Comparison of ENCODE assay signal across 14 mouse cellular contexts in the genomic region with DNA sequence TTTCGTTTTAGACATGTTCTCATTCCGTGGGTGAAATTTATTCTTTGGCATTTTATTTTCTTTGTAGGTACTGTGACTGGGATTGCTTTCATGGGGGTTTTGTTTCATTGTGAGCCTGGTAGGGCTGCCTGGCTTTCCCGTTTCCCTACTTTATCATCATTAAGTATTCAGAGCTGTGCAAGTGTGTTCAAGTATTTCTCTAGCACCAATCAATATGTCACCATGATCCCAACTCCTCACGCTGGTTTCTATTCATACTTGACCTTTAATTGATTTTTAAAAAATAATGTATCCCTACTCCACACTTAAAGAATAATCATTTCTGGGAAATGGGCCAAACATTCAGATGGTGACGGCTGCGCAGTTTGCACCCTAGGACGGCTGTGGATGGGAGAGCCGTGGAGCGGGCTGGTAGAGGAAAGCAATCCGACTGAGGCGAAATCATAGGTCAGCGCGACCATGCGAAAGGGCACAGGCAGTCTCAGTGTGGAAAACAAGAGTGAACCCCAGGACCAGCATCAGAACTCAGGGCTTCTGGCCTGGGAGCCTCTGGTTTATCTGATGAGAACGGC.
DNase-seq lines count a peak whose midpoint lies in the region; ATAC-seq and TF ChIP-seq lines count a peak whose summit lies in the region.
"Had no signal": no experiment of that assay in that cellular context is flagged by ENCODE, and none has a peak within 500 bp of the region (broad histone marks: within the 10 kb centered on the region; RNA-seq: fewer than 3 reads in every experiment).

No protein-coding gene starts in this region.

- no peaks in the 10 kb centered on the region for H3K9me3 ChIP-seq in forebrain, embryonic 12.5 days
- no peaks in the 10 kb centered on the region for H3K9me3 ChIP-seq in forebrain, embryonic 11.5 days (ENCODE audit: control insufficient read depth, low read length)
- H3K9me3 ChIP-seq in lung, embryonic 14.5 days (ENCODE audit: low read depth, low read length) = no peaks in the 10 kb centered on the region
- no peaks in the 10 kb centered on the region for H3K9me3 ChIP-seq in forebrain, postnatal 0 days (ENCODE audit: low read length)

- H3K4me1 ChIP-seq in forebrain, embryonic 12.5 days = peaks cover 21% of the 10 kb centered on the region
- H3K4me1 ChIP-seq in forebrain, embryonic 11.5 days (replicated peaks; ENCODE audit: control insufficient read depth, insufficient read depth, low read length) = peaks cover 10% of the 10 kb centered on the region; the same call in 1 of the 2 replicates
- peaks cover 12% of the 10 kb centered on the region for H3K4me1 ChIP-seq in lung, embryonic 14.5 days (ENCODE audit: insufficient read depth)
- peaks cover 16% of the 10 kb centered on the region for H3K4me1 ChIP-seq in forebrain, postnatal 0 days (ENCODE audit: insufficient read depth)

- H3K36me3 ChIP-seq in forebrain, embryonic 12.5 days (replicated peaks) = no peaks in the 10 kb centered on the region
- H3K36me3 ChIP-seq in forebrain, embryonic 11.5 days (ENCODE audit: control insufficient read depth, insufficient read depth, low read length) = no peaks in the 10 kb centered on the region
- H3K36me3 ChIP-seq in lung, embryonic 14.5 days (ENCODE audit: insufficient read depth) = no peaks in the 10 kb centered on the region
- H3K36me3 ChIP-seq in forebrain, postnatal 0 days (ENCODE audit: insufficient read depth) = no peaks in the 10 kb centered on the region

- H3K4me3 ChIP-seq in forebrain, embryonic 12.5 days (replicated peaks) = no peak overlapping the region
- no peak overlapping the region for H3K4me3 ChIP-seq in forebrain, embryonic 11.5 days (ENCODE audit: low read depth, low read length)
- no peak overlapping the region for H3K4me3 ChIP-seq in lung, embryonic 14.5 days (ENCODE audit: low read depth, low read length)
- no peak overlapping the region for H3K4me3 ChIP-seq in forebrain, postnatal 0 days (ENCODE audit: low read depth, low read length)

- no peak for DNase-seq in forebrain, embryonic 11.5 days (ENCODE audit: low spot score)
- peak; percentile 64 for DNase-seq in lung, embryonic 14.5 days
- no peak for DNase-seq in lung, postnatal 25 days (ENCODE audit: low spot score)
- peak; percentile 65 for DNase-seq in forebrain, postnatal 0 days
- DNase-seq in embryo, embryonic 10 days (ENCODE audit: low spot score) = no peak
- no peak for DNase-seq in adrenal gland, postnatal 10 days
- DNase-seq: cerebellum, postnatal 36 days; gastrocnemius, postnatal 36 days; kidney, adult 18-20 months; kidney, postnatal 36 days had no signal

- peak; percentile 44; the same call in 1 of the 2 replicates for ATAC-seq in forebrain, embryonic 12.5 days (ENCODE audit: low FRiP score)
- no peak for ATAC-seq in forebrain, embryonic 11.5 days (replicated peaks; ENCODE audit: low FRiP score)
- ATAC-seq in lung, embryonic 14.5 days (ENCODE audit: insufficient read depth) = no peak
- ATAC-seq in forebrain, postnatal 0 days = peak; percentile 80
- 0 out of 2 replicates have a peak, but pooled peaks have one; percentile 25 for ATAC-seq in megakaryocyte-erythroid progenitor cell, adult 5-6 weeks (replicated peaks; ENCODE audit: low FRiP score, low TSS enrichment, poor library complexity, severe bottlenecking)
- ATAC-seq: activated CD4-positive, CD25-positive, alpha-beta regulatory T cell, adult 4 months had no signal

- TF ChIP-seq CTCF in lung, embryonic 14.5 days (IDR thresholded peaks at IDR 0.05; ENCODE audit: low read depth) = no peak
- no peak for TF ChIP-seq CTCF in forebrain, postnatal 0 days (IDR thresholded peaks at IDR 0.05; ENCODE audit: low read depth)

- H3K27me3 ChIP-seq in forebrain, embryonic 12.5 days = no peaks in the 10 kb centered on the region
- 0 out of 2 replicates have a peak, but pooled peaks cover 2% of the 10 kb centered on the region for H3K27me3 ChIP-seq in forebrain, embryonic 11.5 days (ENCODE audit: control insufficient read depth, insufficient read depth, low read length)
- no peaks in the 10 kb centered on the region for H3K27me3 ChIP-seq in lung, embryonic 14.5 days (ENCODE audit: insufficient read depth, low read length)
- no peaks in the 10 kb centered on the region for H3K27me3 ChIP-seq in forebrain, postnatal 0 days (ENCODE audit: insufficient read depth, low read length)

- no peak overlapping the region for H3K9ac ChIP-seq in forebrain, embryonic 12.5 days
- H3K9ac ChIP-seq in forebrain, embryonic 11.5 days (ENCODE audit: low read length) = no peak overlapping the region
- H3K9ac ChIP-seq in lung, embryonic 14.5 days = no peak overlapping the region
- no peak overlapping the region for H3K9ac ChIP-seq in forebrain, postnatal 0 days
- H3K9ac ChIP-seq: liver, postnatal 0 days had no signal

- no peak overlapping the region for H3K27ac ChIP-seq in forebrain, embryonic 12.5 days
- no peak overlapping the region for H3K27ac ChIP-seq in forebrain, embryonic 11.5 days (ENCODE audit: low read depth, low read length)
- no peak overlapping the region for H3K27ac ChIP-seq in lung, embryonic 14.5 days (ENCODE audit: low read depth)
- no peak overlapping the region for H3K27ac ChIP-seq in forebrain, postnatal 0 days (ENCODE audit: low read depth, low read length)

- WGBS in forebrain, embryonic 12.5 days = 70% methylated on average over 15 of the region's 15 CpGs
- WGBS in forebrain, embryonic 11.5 days = 89% methylated on average over 15 of the region's 15 CpGs
- WGBS in lung, embryonic 14.5 days = 46% methylated on average over 15 of the region's 15 CpGs
- WGBS in forebrain, postnatal 0 days = 44% methylated on average over 15 of the region's 15 CpGs

- H3K4me2 ChIP-seq in forebrain, embryonic 12.5 days = no peak overlapping the region
- H3K4me2 ChIP-seq in forebrain, embryonic 11.5 days (ENCODE audit: low read depth, low read length, severe bottlenecking) = no peak overlapping the region
- peak overlapping the region; percentile 39; the same call in 1 of the 2 replicates for H3K4me2 ChIP-seq in lung, embryonic 14.5 days
- peak overlapping the region; percentile 16; the same call in 1 of the 2 replicates for H3K4me2 ChIP-seq in forebrain, postnatal 0 days (ENCODE audit: low read depth)

Comparison
In these comparisons a context has a peak if more than half of its experiments do, and no peak if none do; other contexts are left out.
1. ATAC-seq: peak in forebrain, embryonic 12.5 days (single experiment), forebrain, postnatal 0 days (single experiment) and megakaryocyte-erythroid progenitor cell, adult 5-6 weeks (single experiment); none in forebrain, embryonic 11.5 days (single experiment) and lung, embryonic 14.5 days (single experiment).
2. H3K4me2 ChIP-seq: peak in lung, embryonic 14.5 days (single experiment) and forebrain, postnatal 0 days (single experiment); none in forebrain, embryonic 12.5 days (single experiment) and forebrain, embryonic 11.5 days (single experiment).
3. DNase-seq: peak in lung, embryonic 14.5 days (single experiment) and forebrain, postnatal 0 days (single experiment); none in forebrain, embryonic 11.5 days (single experiment), lung, postnatal 25 days (single experiment), embryo, embryonic 10 days (single experiment) and adrenal gland, postnatal 10 days (single experiment).